Mouse (Mus musculus) brain, embryonic 14.5 days (tissue): ENCODE measurements around the gene Ppp1r37.

Experiments
- CTCF ChIP-seq: fragments of 200-500 bp; IDR thresholded peaks from 2 replicates; pipeline ENCODE4 v1.5.1; 2012; ENCODE audit warnings: inconsistent platforms, mild to moderate bottlenecking, moderate library complexity, borderline replicate concordance; ENCODE audit not compliant: insufficient read depth, insufficient read length; ENCODE audit errors: extremely low read depth
- POLR2A ChIP-seq: fragments of 200-500 bp; IDR thresholded peaks from 2 replicates; pipeline ENCODE4 v1.6.1; 2012; ENCODE audit warnings: mild to moderate bottlenecking, inconsistent platforms, borderline replicate concordance; ENCODE audit not compliant: poor library complexity, insufficient read depth, insufficient read length, severe bottlenecking; ENCODE audit errors: extremely low read depth

- no peak for TF ChIP-seq CTCF
- no peak for TF ChIP-seq POLR2A
These were observed 37.7 kb upstream of the Ppp1r37 start for GRCm38 (mm10) chr7:19600562-19600961.
